Comparison of ENCODE assay signal across 8 mouse cellular contexts in the genomic region with DNA sequence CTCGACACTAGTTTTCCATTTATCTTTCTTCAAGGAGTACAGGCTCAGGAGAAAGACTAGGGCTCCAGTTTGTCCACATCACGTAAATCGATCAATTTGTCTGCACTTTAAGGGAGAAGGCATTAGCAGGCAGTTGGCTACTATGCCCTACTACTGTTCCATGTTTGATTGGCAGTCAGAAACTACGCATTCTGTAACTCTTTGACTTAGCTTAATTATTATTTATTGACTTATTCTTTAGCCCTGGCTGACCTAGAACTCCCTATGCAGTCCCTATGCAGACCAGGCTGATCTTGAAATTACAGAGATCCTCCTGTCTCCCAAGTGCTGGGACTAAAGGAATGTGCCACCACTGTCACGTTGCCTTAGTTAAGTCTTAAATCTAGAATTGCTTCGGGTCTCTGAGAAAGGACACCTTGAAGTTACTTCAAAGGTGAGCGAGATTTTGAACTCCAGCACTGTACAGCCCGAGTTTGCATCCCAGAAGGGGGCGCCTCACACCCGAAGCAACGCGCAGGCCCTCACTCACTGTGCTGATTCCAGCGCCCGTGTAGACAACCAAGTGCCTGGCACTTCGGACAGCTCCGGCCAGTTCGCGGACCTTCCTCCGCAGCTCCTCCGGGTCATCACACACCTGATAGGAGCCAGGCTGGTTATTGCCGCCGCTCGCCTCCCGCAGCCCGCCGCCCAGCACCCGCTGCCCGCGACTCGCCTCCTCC. TPM values are rescaled to one million over a fixed set of nuclear protein-coding genes. Genes with fewer than 3 reads are reported as not detected.
DNase-seq lines count a peak whose midpoint lies in the region; ATAC-seq and TF ChIP-seq lines count a peak whose summit lies in the region.

No protein-coding gene starts in this region.

- H3K36me3 ChIP-seq in heart, embryonic 10.5 days: peaks cover 59% of the 10 kb centered on the region
- peaks cover 57% of the 10 kb centered on the region for H3K36me3 ChIP-seq in forebrain, embryonic 15.5 days
- peaks cover 58% of the 10 kb centered on the region for H3K36me3 ChIP-seq in limb, embryonic 15.5 days
- peaks cover 64% of the 10 kb centered on the region for H3K36me3 ChIP-seq in midbrain, embryonic 14.5 days (ENCODE audit: control insufficient read depth, insufficient read depth, low read length)
- H3K36me3 ChIP-seq in stomach, embryonic 15.5 days: peaks cover 27% of the 10 kb centered on the region

- H3K27me3 ChIP-seq in heart, embryonic 10.5 days (ENCODE audit: insufficient read depth, poor library complexity, severe bottlenecking): no peaks in the 10 kb centered on the region
- no peaks in the 10 kb centered on the region for H3K27me3 ChIP-seq in forebrain, embryonic 15.5 days
- no peaks in the 10 kb centered on the region for H3K27me3 ChIP-seq in limb, embryonic 15.5 days
- no peaks in the 10 kb centered on the region for H3K27me3 ChIP-seq in midbrain, embryonic 14.5 days (ENCODE audit: control insufficient read depth, insufficient read depth, low read length)
- no peaks in the 10 kb centered on the region for H3K27me3 ChIP-seq in stomach, embryonic 15.5 days (replicated peaks)

- 12% methylated on average over 30 of the region's 30 CpGs for WGBS in heart, embryonic 10.5 days
- 12% methylated on average over 30 of the region's 30 CpGs for WGBS in forebrain, embryonic 15.5 days
- WGBS in limb, embryonic 15.5 days: 12% methylated on average over 30 of the region's 30 CpGs
- WGBS in midbrain, embryonic 14.5 days: 14% methylated on average over 30 of the region's 30 CpGs
- WGBS in stomach, embryonic 15.5 days: 11% methylated on average over 30 of the region's 30 CpGs

- peak overlapping the region; percentile 99 for H3K4me3 ChIP-seq in heart, embryonic 10.5 days
- peak overlapping the region; percentile 72 for H3K4me3 ChIP-seq in bone marrow macrophage, adult 2 months (ENCODE audit: insufficient read depth, low read length)
- H3K4me3 ChIP-seq in forebrain, embryonic 15.5 days: peak overlapping the region; percentile 84
- H3K4me3 ChIP-seq in limb, embryonic 15.5 days: peak overlapping the region; percentile 92
- H3K4me3 ChIP-seq in midbrain, embryonic 14.5 days (replicated peaks; ENCODE audit: low read depth, low read length): peak overlapping the region; percentile 94
- H3K4me3 ChIP-seq in stomach, embryonic 15.5 days (replicated peaks): peak overlapping the region; percentile 82

- peak; percentile 92 for DNase-seq in heart, embryonic 10.5 days (ENCODE audit: low spot score)
- DNase-seq in heart, adult 9 months (ENCODE audit: low spot score in 2 of 2): no peak
- DNase-seq in midbrain, embryonic 14.5 days: peak; percentile 72

- H3K9ac ChIP-seq in forebrain, embryonic 15.5 days (replicated peaks): peak overlapping the region; percentile 71
- H3K9ac ChIP-seq in limb, embryonic 15.5 days: peak overlapping the region; percentile 65
- peak overlapping the region; percentile 72 for H3K9ac ChIP-seq in midbrain, embryonic 14.5 days (replicated peaks; ENCODE audit: low read length)
- H3K9ac ChIP-seq in stomach, embryonic 15.5 days: peak overlapping the region; percentile 87

- no peaks in the 10 kb centered on the region for H3K9me3 ChIP-seq in heart, embryonic 10.5 days
- H3K9me3 ChIP-seq in forebrain, embryonic 15.5 days: no peaks in the 10 kb centered on the region
- H3K9me3 ChIP-seq in limb, embryonic 15.5 days: no peaks in the 10 kb centered on the region
- no peaks in the 10 kb centered on the region for H3K9me3 ChIP-seq in midbrain, embryonic 14.5 days (ENCODE audit: control insufficient read depth, low read length)
- H3K9me3 ChIP-seq in stomach, embryonic 15.5 days: no peaks in the 10 kb centered on the region

- TF ChIP-seq CTCF in bone marrow macrophage, adult 2 months (IDR thresholded peaks at IDR 0.05; ENCODE audit: low read depth, low read length): no peak; the same call in 1 of the 2 replicates

- ATAC-seq in forebrain, embryonic 15.5 days (replicated peaks): peak; percentile 49
- peak; percentile 30 for ATAC-seq in inflammation-experienced regulatory T-cells, adult 6 months
- ATAC-seq in limb, embryonic 15.5 days (ENCODE audit: insufficient number of reproducible peaks, low FRiP score, low TSS enrichment, low read depth): no peak
- peak; percentile 46; the same call in 1 of the 2 replicates for ATAC-seq in midbrain, embryonic 14.5 days (ENCODE audit: low FRiP score, low TSS enrichment)
- ATAC-seq in stomach, embryonic 15.5 days (ENCODE audit: insufficient read depth, low FRiP score, low read depth): peak; percentile 76

- H3K4me2 ChIP-seq in forebrain, embryonic 15.5 days (replicated peaks): peak overlapping the region; percentile 95
- peak overlapping the region; percentile 98 for H3K4me2 ChIP-seq in limb, embryonic 15.5 days
- peak overlapping the region; percentile 98 for H3K4me2 ChIP-seq in midbrain, embryonic 14.5 days (ENCODE audit: low read length)
- H3K4me2 ChIP-seq in stomach, embryonic 15.5 days: peak overlapping the region; percentile 96

- TF ChIP-seq POLR2A in bone marrow macrophage, adult 2 months (IDR thresholded peaks at IDR 0.05; ENCODE audit: borderline replicate concordance, low read depth, low read length): no peak

- H3K4me1 ChIP-seq in heart, embryonic 10.5 days: peaks cover 33% of the 10 kb centered on the region
- peaks cover 38% of the 10 kb centered on the region for H3K4me1 ChIP-seq in bone marrow macrophage, adult 2 months (ENCODE audit: control insufficient read depth, insufficient read depth, low read length)
- peaks cover 23% of the 10 kb centered on the region for H3K4me1 ChIP-seq in forebrain, embryonic 15.5 days
- H3K4me1 ChIP-seq in limb, embryonic 15.5 days: peaks cover 13% of the 10 kb centered on the region
- peaks cover 14% of the 10 kb centered on the region for H3K4me1 ChIP-seq in midbrain, embryonic 14.5 days (ENCODE audit: control insufficient read depth, insufficient read depth, low read length)
- peaks cover 18% of the 10 kb centered on the region for H3K4me1 ChIP-seq in stomach, embryonic 15.5 days

- peak overlapping the region; percentile 89 for H3K27ac ChIP-seq in heart, embryonic 10.5 days
- peak overlapping the region; percentile 56 for H3K27ac ChIP-seq in bone marrow macrophage, adult 2 months (ENCODE audit: insufficient read depth, low read depth, low read length)
- H3K27ac ChIP-seq in forebrain, embryonic 15.5 days (replicated peaks): peak overlapping the region; percentile 86
- peak overlapping the region; percentile 78 for H3K27ac ChIP-seq in limb, embryonic 15.5 days
- H3K27ac ChIP-seq in midbrain, embryonic 14.5 days (replicated peaks; ENCODE audit: low read depth, low read length): peak overlapping the region; percentile 86
- H3K27ac ChIP-seq in stomach, embryonic 15.5 days: peak overlapping the region; percentile 88

RNA-seq across cellular contexts. Expression of gene Sirt7, which starts 0.9 kb away (rescaled TPM):
- 25.6 and 29.5 TPM in 2 replicates for polyA plus RNA-seq in heart, embryonic 10.5 days (2016; fragmentation: Nextera tagmentation; extraction: Ambion mirVana)
- 78.5 and 91.5 TPM in 2 replicates for polyA plus RNA-seq in bone marrow macrophage, adult 2 months (2012; ENCODE audit: insufficient read depth, insufficient read length, missing spikeins)
- polyA plus RNA-seq in forebrain, embryonic 15.5 days (2015; fragmentation: Nextera tagmentation; extraction: Ambion mirVana): 51.4 and 53.1 TPM in 2 replicates
- 10 to 100 TPM; 55.1 to 61.4 (median 60.4) TPM for polyA plus RNA-seq in inflammation-experienced regulatory T-cells, adult 6 months (2017; shearing (Covaris generic))
- 32.9 and 33.4 TPM in 2 replicates for polyA plus RNA-seq in limb, embryonic 15.5 days (2015; fragmentation: Nextera tagmentation; extraction: Ambion mirVana)
- polyA plus RNA-seq in midbrain, embryonic 14.5 days (2014; fragmentation: Nextera tagmentation; extraction: Ambion mirVana): 38.4 and 39.5 TPM in 2 replicates
- 38.1 and 39.0 TPM in 2 replicates for polyA plus RNA-seq in stomach, embryonic 15.5 days (2015; fragmentation: Nextera tagmentation; extraction: Ambion mirVana)

RNA-seq across cellular contexts. Expression of gene Pcyt2, which starts 6.4 kb away (rescaled TPM):
- 119 and 130 TPM in 2 replicates for polyA plus RNA-seq in heart, embryonic 10.5 days (2016; fragmentation: Nextera tagmentation; extraction: Ambion mirVana)
- polyA plus RNA-seq in bone marrow macrophage, adult 2 months (2012; ENCODE audit: insufficient read depth, insufficient read length, missing spikeins): 52.4 and 64.5 TPM in 2 replicates
- polyA plus RNA-seq in forebrain, embryonic 15.5 days (2015; fragmentation: Nextera tagmentation; extraction: Ambion mirVana): 167 and 174 TPM in 2 replicates
- 100 to 1,000 TPM in 2 of 3 experiments, 10 to 100 TPM in 1; 66.1 to 124 (median 113) TPM for polyA plus RNA-seq in inflammation-experienced regulatory T-cells, adult 6 months (2017; shearing (Covaris generic))
- 130 and 136 TPM in 2 replicates for polyA plus RNA-seq in limb, embryonic 15.5 days (2015; fragmentation: Nextera tagmentation; extraction: Ambion mirVana)
- 148 and 181 TPM in 2 replicates for polyA plus RNA-seq in midbrain, embryonic 14.5 days (2014; fragmentation: Nextera tagmentation; extraction: Ambion mirVana)
- 183 and 188 TPM in 2 replicates for polyA plus RNA-seq in stomach, embryonic 15.5 days (2015; fragmentation: Nextera tagmentation; extraction: Ambion mirVana)

RNA-seq across cellular contexts. Expression of gene Mafg, which starts 9.3 kb away (rescaled TPM):
- polyA plus RNA-seq in heart, embryonic 10.5 days (2016; fragmentation: Nextera tagmentation; extraction: Ambion mirVana): 22.7 and 28.2 TPM in 2 replicates
- 76.0 and 77.5 TPM in 2 replicates for polyA plus RNA-seq in bone marrow macrophage, adult 2 months (2012; ENCODE audit: insufficient read depth, insufficient read length, missing spikeins)
- 42.1 and 44.1 TPM in 2 replicates for polyA plus RNA-seq in forebrain, embryonic 15.5 days (2015; fragmentation: Nextera tagmentation; extraction: Ambion mirVana)
- polyA plus RNA-seq in inflammation-experienced regulatory T-cells, adult 6 months (2017; shearing (Covaris generic)): 10 to 100 TPM; 15.3 to 15.8 (median 15.5) TPM
- polyA plus RNA-seq in limb, embryonic 15.5 days (2015; fragmentation: Nextera tagmentation; extraction: Ambion mirVana): 26.6 and 32.9 TPM in 2 replicates
- 37.4 and 42.5 TPM in 2 replicates for polyA plus RNA-seq in midbrain, embryonic 14.5 days (2014; fragmentation: Nextera tagmentation; extraction: Ambion mirVana)
- polyA plus RNA-seq in stomach, embryonic 15.5 days (2015; fragmentation: Nextera tagmentation; extraction: Ambion mirVana): 29.3 and 31.9 TPM in 2 replicates

RNA-seq across cellular contexts. Expression of gene Npb, which starts 15.8 kb away (rescaled TPM):
- 4.8 and 7.0 TPM in 2 replicates for polyA plus RNA-seq in heart, embryonic 10.5 days (2016; fragmentation: Nextera tagmentation; extraction: Ambion mirVana)
- 1.4 TPM in 1 of 2 replicates, not detected in the other for polyA plus RNA-seq in bone marrow macrophage, adult 2 months (2012; ENCODE audit: insufficient read depth, insufficient read length, missing spikeins)
- 0.51 and 0.65 TPM in 2 replicates for polyA plus RNA-seq in forebrain, embryonic 15.5 days (2015; fragmentation: Nextera tagmentation; extraction: Ambion mirVana)
- 1 to 10 TPM in 1 of 3 experiments, under 1 TPM in 1, not detected in 1; 0.67 to 1.4 TPM for polyA plus RNA-seq in inflammation-experienced regulatory T-cells, adult 6 months (2017; shearing (Covaris generic))
- polyA plus RNA-seq in limb, embryonic 15.5 days (2015; fragmentation: Nextera tagmentation; extraction: Ambion mirVana): 2.2 and 2.9 TPM in 2 replicates
- 0.77 and 0.82 TPM in 2 replicates for polyA plus RNA-seq in midbrain, embryonic 14.5 days (2014; fragmentation: Nextera tagmentation; extraction: Ambion mirVana)
- polyA plus RNA-seq in stomach, embryonic 15.5 days (2015; fragmentation: Nextera tagmentation; extraction: Ambion mirVana): 9.8 and 12.1 TPM in 2 replicates

RNA-seq across cellular contexts. Expression of gene Pycr1, which starts 19.4 kb away (rescaled TPM):
- 28.5 and 29.9 TPM in 2 replicates for polyA plus RNA-seq in heart, embryonic 10.5 days (2016; fragmentation: Nextera tagmentation; extraction: Ambion mirVana)
- polyA plus RNA-seq in bone marrow macrophage, adult 2 months (2012; ENCODE audit: insufficient read depth, insufficient read length, missing spikeins): 0.61 and 0.78 TPM in 2 replicates
- polyA plus RNA-seq in forebrain, embryonic 15.5 days (2015; fragmentation: Nextera tagmentation; extraction: Ambion mirVana): 30.9 and 35.3 TPM in 2 replicates
- polyA plus RNA-seq in inflammation-experienced regulatory T-cells, adult 6 months (2017; shearing (Covaris generic)): 1 to 10 TPM in 1 of 3 experiments, under 1 TPM in 1, not detected in 1; 0.86 to 1.7 TPM
- polyA plus RNA-seq in limb, embryonic 15.5 days (2015; fragmentation: Nextera tagmentation; extraction: Ambion mirVana): 61.6 and 72.1 TPM in 2 replicates
- polyA plus RNA-seq in midbrain, embryonic 14.5 days (2014; fragmentation: Nextera tagmentation; extraction: Ambion mirVana): 17.0 and 18.5 TPM in 2 replicates
- 32.5 and 32.7 TPM in 2 replicates for polyA plus RNA-seq in stomach, embryonic 15.5 days (2015; fragmentation: Nextera tagmentation; extraction: Ambion mirVana)

Comparison
In these comparisons a context has a peak if more than half of its experiments do, and no peak if none do; other contexts are left out.
1. DNase-seq: peak in heart, embryonic 10.5 days (single experiment) and midbrain, embryonic 14.5 days (single experiment); none in heart, adult 9 months (0 of 2).
2. Peak in every context shown above with its lines, with median percentiles within 50 percentile points of each other: H3K27ac ChIP-seq, H3K4me3 ChIP-seq, H3K4me2 ChIP-seq and H3K9ac ChIP-seq.